Mouse (Mus musculus) hindbrain, embryonic 10.5 days (tissue): ENCODE measurements at regions not wholly inside any gene's neighbourhood (a gene's known extent, or its start where the extent isn't known, plus 50 kb on each side); places are given as distances from the start of the nearest gene placed in this dataset.

Experiments
- DNase-seq: peaks from one replicate; pipeline ENCODE4 v3.0.0-alpha.2; 2017; ENCODE audit warnings: low spot score
- H3K27ac ChIP-seq: fragments of 300-500 bp; sonication (generic); 2 replicates; pipeline ENCODE4 v1.5.1; 2016; ENCODE audit warnings: mild to moderate bottlenecking, moderate library complexity
- H3K27me3 ChIP-seq: fragments of 300-500 bp; sonication (generic); 2 replicates; pipeline ENCODE4 v1.6.1; 2016; ENCODE audit warnings: mild to moderate bottlenecking; ENCODE audit not compliant: poor library complexity, insufficient read depth, severe bottlenecking
- H3K36me3 ChIP-seq: fragments of 300-500 bp; sonication (generic); 2 replicates; pipeline ENCODE4 v1.6.1; 2016; ENCODE audit warnings: mild to moderate bottlenecking, moderate library complexity
- H3K4me1 ChIP-seq: fragments of 300-500 bp; sonication (generic); replicated peaks from 2 replicates; pipeline ENCODE4 v1.6.1; 2016; ENCODE audit warnings: mild to moderate bottlenecking
- H3K4me3 ChIP-seq: fragments of 300-500 bp; sonication (generic); 2 replicates; pipeline ENCODE4 v1.5.1; 2016; ENCODE audit warnings: mild to moderate bottlenecking, moderate library complexity
- H3K9me3 ChIP-seq: fragments of 300-500 bp; sonication (generic); 2 replicates; pipeline ENCODE4 v1.6.1; 2016; ENCODE audit warnings: mild to moderate bottlenecking, moderate library complexity
- WGBS: fragments of 180-500 bp; shearing (Covaris S2); methylation state at CpG from one replicate; pipeline ENCODE4 v1.1.7; 2016; 5-methylcytosine and 5-hydroxymethylcytosine counted together

GRCm38 (mm10) chr10:97389647-97390590 lies 89.5 kb upstream of the Dcn start:
- Histone ChIP-seq H3K36me3 (no peaks in the 10 kb centered on the region), H3K4me3 (no peak overlapping the region), H3K27ac (no peak overlapping the region), H3K9me3 (no peaks in the 10 kb centered on the region), H3K27me3 (no peaks in the 10 kb centered on the region), H3K4me1 (no peaks in the 10 kb centered on the region)
- WGBS, result 65% methylated on average over 7 of the region's 7 CpGs
- DNase-seq, result no peak

GRCm38 (mm10) chr10:97397062-97397771 lies 82.2 kb upstream of the Dcn start:
- WGBS, result 75% methylated on average over 9 of the region's 9 CpGs
- DNase-seq, result no peak
- Histone ChIP-seq H3K4me1 (no peaks in the 10 kb centered on the region), H3K36me3 (no peaks in the 10 kb centered on the region), H3K9me3 (no peaks in the 10 kb centered on the region), H3K4me3 (no peak overlapping the region), H3K27ac (no peak overlapping the region), H3K27me3 (no peaks in the 10 kb centered on the region)

- Histone ChIP-seq H3K27ac (no peak overlapping the region), H3K36me3 (no peaks in the 10 kb centered on the region), H3K27me3 (no peaks in the 10 kb centered on the region), H3K4me3 (no peak overlapping the region), H3K4me1 (no peaks in the 10 kb centered on the region), H3K9me3 (no peaks in the 10 kb centered on the region)
- DNase-seq, result no peak
- WGBS, result 91% methylated on average over 2 of the region's 2 CpGs
These were observed 81.5 kb upstream of the Dcn start for GRCm38 (mm10) chr10:97397896-97398295.

GRCm38 (mm10) chr10:97402524-97402923 lies 76.9 kb upstream of the Dcn start:
- DNase-seq, result no peak
- WGBS, result 90% methylated on average over 2 of the region's 2 CpGs
- H3K27me3 ChIP-seq, result no peaks in the 10 kb centered on the region
- H3K27ac ChIP-seq, result no peak overlapping the region
- no peaks in the 10 kb centered on the region for H3K4me1 ChIP-seq
- no peaks in the 10 kb centered on the region for H3K9me3 ChIP-seq
- no peaks in the 10 kb centered on the region for H3K36me3 ChIP-seq
- H3K4me3 ChIP-seq, result no peak overlapping the region

GRCm38 (mm10) chr10:97404076-97404787 lies 75.2 kb upstream of the Dcn start:
- no peak overlapping the region for H3K27ac ChIP-seq
- no peaks in the 10 kb centered on the region for H3K27me3 ChIP-seq
- peaks cover 4% of the 10 kb centered on the region; the same call in 1 of the 2 replicates for H3K4me1 ChIP-seq
- H3K9me3 ChIP-seq, result no peaks in the 10 kb centered on the region
- no peak overlapping the region for H3K4me3 ChIP-seq
- DNase-seq, result no peak
- H3K36me3 ChIP-seq, result no peaks in the 10 kb centered on the region
- 81% methylated on average over 2 of the region's 2 CpGs for WGBS

- H3K4me1 ChIP-seq, result peaks cover 5% of the 10 kb centered on the region; the same call in 1 of the 2 replicates
- no peaks in the 10 kb centered on the region for H3K9me3 ChIP-seq
- DNase-seq, result peak; percentile 53
- 30% methylated on average over 1 of the region's 1 CpGs for WGBS
- no peaks in the 10 kb centered on the region for H3K27me3 ChIP-seq
- no peaks in the 10 kb centered on the region for H3K36me3 ChIP-seq
- H3K27ac ChIP-seq, result peak overlapping the region; percentile 9; the same call in 1 of the 2 replicates
- H3K4me3 ChIP-seq, result no peak overlapping the region
These were observed 70.2 kb upstream of the Dcn start for GRCm38 (mm10) chr10:97409181-97409581.

- DNase-seq, result no peak
- Histone ChIP-seq H3K36me3 (no peaks in the 10 kb centered on the region), H3K4me1 (peaks cover 5% of the 10 kb centered on the region; the same call in 1 of the 2 replicates), H3K4me3 (no peak overlapping the region), H3K9me3 (no peaks in the 10 kb centered on the region), H3K27me3 (no peaks in the 10 kb centered on the region), H3K27ac (no peak overlapping the region)
- WGBS, result 70% methylated on average over 1 of the region's 1 CpGs
These were observed 69.5 kb upstream of the Dcn start for GRCm38 (mm10) chr10:97409909-97410308.

GRCm38 (mm10) chr10:97422579-97422978 lies 56.8 kb upstream of the Dcn start:
- no peak for DNase-seq
- Histone ChIP-seq H3K27me3 (no peaks in the 10 kb centered on the region), H3K4me3 (no peak overlapping the region), H3K9me3 (no peaks in the 10 kb centered on the region), H3K4me1 (no peaks in the 10 kb centered on the region), H3K36me3 (no peaks in the 10 kb centered on the region), H3K27ac (no peak overlapping the region)
- WGBS, result 62% methylated on average over 1 of the region's 1 CpGs

GRCm38 (mm10) chr10:97423039-97423700 lies 56.2 kb upstream of the Dcn start:
- Histone ChIP-seq H3K27me3 (no peaks in the 10 kb centered on the region), H3K27ac (no peak overlapping the region), H3K9me3 (no peaks in the 10 kb centered on the region), H3K4me3 (no peak overlapping the region), H3K4me1 (no peaks in the 10 kb centered on the region), H3K36me3 (no peaks in the 10 kb centered on the region)
- WGBS, result 57% methylated on average over 4 of the region's 4 CpGs
- DNase-seq, result no peak
